Mouse (Mus musculus) layer of hippocampus, adult 18-20 months (tissue): Measurements from ENCODE around the gene Casp4. TPM values are rescaled to one million over a fixed set of nuclear protein-coding genes. Genes with fewer than 3 reads are reported as not detected.

Experiments
- total RNA-seq, 2 experiments: library from RNA; stranded (reverse); gene quantifications; 2 replicates each; pipeline ENCODE4 v1.2.3; 2021

Gene Casp4
- total RNA-seq, 2 experiments from 2014 or later: 0.59 to 1.2 TPM

Other genes with a start within 250 kb of the Casp4 start
- 1 to 10 TPM in 1 of 2 experiments, under 1 TPM in 1; 0.97 to 1.2 TPM for gene Casp1, start 10.3 kb upstream of the Casp4 start, total RNA-seq
- gene Casp12, start 36.6 kb downstream of the Casp4 start, total RNA-seq: 1 to 10 TPM in 1 of 2 experiments, under 1 TPM in 1; 0.94 to 1.3 TPM